26 mouse cellular contexts compared by ENCODE assay signal in the genomic region with DNA sequence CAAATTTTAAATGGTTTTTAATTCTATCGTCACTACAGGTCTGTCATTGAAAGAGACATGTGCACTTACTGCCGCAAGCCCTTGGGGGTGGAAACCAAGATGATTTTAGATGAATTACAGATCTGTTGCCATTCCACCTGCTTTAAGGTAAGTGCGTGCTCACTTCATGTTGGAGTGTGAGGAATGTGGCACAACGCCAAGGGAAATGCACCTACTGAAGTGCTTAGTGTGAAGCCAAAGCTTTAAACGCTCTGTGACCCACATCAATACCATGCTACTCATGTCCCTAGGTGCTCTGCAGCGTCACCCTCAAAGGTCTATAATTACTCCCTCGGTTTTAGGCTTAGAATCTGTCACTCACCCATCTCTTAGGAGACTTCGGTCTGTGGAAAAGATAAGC. TPM values are rescaled to one million over a fixed set of nuclear protein-coding genes. Genes with fewer than 3 reads are reported as not detected.
DNase-seq lines count a peak whose midpoint lies in the region; ATAC-seq and TF ChIP-seq lines count a peak whose summit lies in the region.
"Had no signal": no experiment of that assay in that cellular context is flagged by ENCODE, and none has a peak within 500 bp of the region (broad histone marks: within the 10 kb centered on the region; RNA-seq: fewer than 3 reads in every experiment).

No protein-coding gene starts in this region.

- no peaks in the 10 kb centered on the region for H3K36me3 ChIP-seq in lung, embryonic 16.5 days (ENCODE audit: control insufficient read depth, insufficient read depth, low read length)
- H3K36me3 ChIP-seq: forebrain, embryonic 10.5 days; G1E; heart, embryonic 10.5 days; heart, embryonic 13.5 days; hindbrain, embryonic 12.5 days; hindbrain, embryonic 15.5 days had no signal

- H3K27ac ChIP-seq in lung, embryonic 16.5 days (ENCODE audit: low read length): no peak overlapping the region
- no peak overlapping the region for H3K27ac ChIP-seq in cerebellum, adult 2 months (ENCODE audit: insufficient read depth, low read length)
- H3K27ac ChIP-seq: forebrain, embryonic 10.5 days; forebrain, embryonic 13.5 days; heart, adult 2 months; heart, embryonic 10.5 days; heart, embryonic 13.5 days; hindbrain, embryonic 12.5 days; hindbrain, embryonic 15.5 days had no signal

- no peak overlapping the region for H3K4me2 ChIP-seq in lung, embryonic 16.5 days (ENCODE audit: low read depth, low read length)
- H3K4me2 ChIP-seq: forebrain, embryonic 13.5 days; heart, embryonic 13.5 days; hindbrain, embryonic 12.5 days; hindbrain, embryonic 15.5 days had no signal

- ATAC-seq in lung, embryonic 16.5 days (ENCODE audit: low read depth): peak; percentile 82
- ATAC-seq in megakaryocyte-erythroid progenitor cell, adult 5-6 weeks (replicated peaks; ENCODE audit: low FRiP score, low TSS enrichment, poor library complexity, severe bottlenecking): no peak
- ATAC-seq: forebrain, embryonic 13.5 days; forebrain, embryonic 16.5 days had no signal

- no peak overlapping the region for H3K9ac ChIP-seq in lung, embryonic 16.5 days (ENCODE audit: low read length)
- H3K9ac ChIP-seq: forebrain, embryonic 13.5 days; heart, embryonic 13.5 days; hindbrain, embryonic 12.5 days; hindbrain, embryonic 15.5 days had no signal

- H3K4me1 ChIP-seq in lung, embryonic 16.5 days (replicated peaks; ENCODE audit: control insufficient read depth, insufficient read depth, low read length): no peaks in the 10 kb centered on the region
- no peaks in the 10 kb centered on the region for H3K4me1 ChIP-seq in cerebellum, adult 2 months (ENCODE audit: control insufficient read depth, insufficient read depth, low read length)
- H3K4me1 ChIP-seq: forebrain, embryonic 10.5 days; forebrain, embryonic 13.5 days; heart, embryonic 10.5 days; heart, embryonic 13.5 days; hindbrain, embryonic 12.5 days; hindbrain, embryonic 15.5 days had no signal

- H3K27me3 ChIP-seq in lung, embryonic 16.5 days (ENCODE audit: control insufficient read depth, insufficient read depth, low read depth, low read length): no peaks in the 10 kb centered on the region
- H3K27me3 ChIP-seq in cerebellum, adult 2 months (ENCODE audit: control insufficient read depth, insufficient read depth, low read length): no peaks in the 10 kb centered on the region
- H3K27me3 ChIP-seq: CH12.LX; forebrain, embryonic 13.5 days; heart, embryonic 13.5 days; hindbrain, embryonic 12.5 days; hindbrain, embryonic 15.5 days had no signal

- no peak for TF ChIP-seq CTCF in cerebellum, adult 2 months (IDR thresholded peaks at IDR 0.05; ENCODE audit: borderline replicate concordance, insufficient read depth, low read depth, low read length)

- H3K4me3 ChIP-seq in lung, embryonic 16.5 days (ENCODE audit: low read length): no peak overlapping the region
- no peak overlapping the region for H3K4me3 ChIP-seq in cerebellum, adult 2 months (replicated peaks; ENCODE audit: insufficient read depth, low read depth, low read length)
- H3K4me3 ChIP-seq: forebrain, embryonic 10.5 days; forebrain, embryonic 13.5 days; heart, adult 2 months; heart, embryonic 10.5 days; heart, embryonic 13.5 days; hindbrain, embryonic 12.5 days; hindbrain, embryonic 15.5 days had no signal

- TF ChIP-seq POLR2A in cerebellum, adult 2 months (IDR thresholded peaks at IDR 0.05; ENCODE audit: borderline replicate concordance, insufficient read depth, low read length): no peak

- 62% methylated on average over 8 of the region's 8 CpGs for WGBS in lung, embryonic 16.5 days
- 87% methylated on average over 8 of the region's 8 CpGs for WGBS in cerebellum, adult 2 months

- no peaks in the 10 kb centered on the region for H3K9me3 ChIP-seq in lung, embryonic 16.5 days (ENCODE audit: control insufficient read depth, low read length)
- H3K9me3 ChIP-seq: forebrain, embryonic 10.5 days; forebrain, embryonic 13.5 days; heart, embryonic 10.5 days; heart, embryonic 13.5 days; hindbrain, embryonic 12.5 days; hindbrain, embryonic 15.5 days had no signal

- peak; percentile 22 to 23 for DNase-seq in lung, adult 18-20 months
- DNase-seq in lung, postnatal 14 days: peak; percentile 23
- DNase-seq in lung, postnatal 4 days: peak; percentile 5 to 25
- no peak for DNase-seq in Muller cell, postnatal 12 days (ENCODE audit: inconsistent ontology term)
- DNase-seq in cerebellum, adult 2 months: no peak
- DNase-seq: adrenal gland, adult 8-10 months; adrenal gland, postnatal 25 days; cerebellum, adult 11-12 months; cerebellum, adult 9-10 months; gastrocnemius, postnatal 10 days; gastrocnemius, postnatal 36 days; heart, adult 2 months; heart, postnatal 14 days; heart, postnatal 4 days had no signal

RNA-seq across cellular contexts. Expression of a gene that starts 42.0 kb away (rescaled TPM):
- polyA plus RNA-seq in lung, embryonic 16.5 days (2015; fragmentation: Nextera tagmentation; extraction: Ambion mirVana): 0.58 and 0.89 TPM in 2 replicates
- 85.2 and 92.3 TPM in 2 replicates for polyA plus RNA-seq in cerebellum, adult 2 months (2012; rRNA removed)
- total RNA-seq in megakaryocyte-erythroid progenitor cell, adult 5-6 weeks (2014; fragmentation: Nextera tagmentation): 2.5 and 2.9 TPM in 2 replicates
- total RNA-seq in megakaryocyte-erythroid progenitor cell, adult 5-6 weeks (2017): 2.2 and 7.1 TPM in 2 replicates
- total RNA-seq: gastrocnemius, adult 18-20 months had no signal
- polyA plus RNA-seq: G1E had no signal

Comparison
In these comparisons a context has a peak if more than half of its experiments do, and no peak if none do; other contexts are left out.
1. DNase-seq: peak in lung, adult 18-20 months (2 of 2), lung, postnatal 14 days (single experiment) and lung, postnatal 4 days (2 of 2); none in Muller cell, postnatal 12 days (single experiment) and cerebellum, adult 2 months (0 of 2).
2. RNA of a gene that starts 42.0 kb away (polyA plus RNA-seq): 85.2 to 92.3 TPM in cerebellum, adult 2 months; 0.58 to 0.89 TPM in lung, embryonic 16.5 days; every median in the first group is over 10 times any median in the second.